Mouse (Mus musculus): ENCODE results near the gene Mapk13.

DNA sequence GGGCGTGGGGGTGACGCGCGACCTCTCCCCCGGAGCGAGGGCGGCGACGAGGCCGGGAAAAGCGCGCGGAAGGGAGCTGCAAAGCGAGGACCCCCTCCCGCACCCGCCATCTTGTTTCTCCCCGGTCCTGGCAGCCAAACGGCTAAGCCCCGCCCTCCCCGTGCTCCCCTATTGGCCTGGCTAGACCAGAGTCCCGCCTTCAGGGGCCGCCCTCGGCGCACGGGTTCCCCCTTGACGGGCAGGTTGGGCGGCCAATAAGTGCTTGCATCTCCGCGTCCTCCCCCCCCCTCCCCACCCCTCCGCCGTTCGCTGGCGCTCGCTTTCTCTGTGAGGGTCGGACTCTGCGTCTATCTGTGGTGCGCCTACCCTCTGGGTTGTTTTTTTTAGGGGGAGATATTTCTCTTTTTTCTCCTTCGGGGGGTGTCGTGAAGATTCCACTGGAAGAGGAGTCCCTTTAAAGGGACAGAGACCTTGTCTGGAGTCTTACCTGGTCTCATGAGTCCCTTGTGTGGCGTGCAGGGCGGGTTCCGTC, 32.4 kb downstream of the Mapk13 start:
- no peak; the same call in 1 of the 2 replicates for TF ChIP-seq CTCF (IDR thresholded peaks at IDR 0.05; ENCODE audit: low read depth)
- no peak for TF ChIP-seq EP300 (optimal IDR thresholded peaks at IDR 0.05)
